Mouse (Mus musculus) cerebellum, adult 2 months (tissue): ENCODE results near the gene Sox18.

ENCODE experiments used
- CTCF ChIP-seq: fragments of 200-500 bp; IDR thresholded peaks from 2 replicates; pipeline ENCODE4 v1.5.1; 2011; ENCODE audit warnings: low read depth, mild to moderate bottlenecking, control low read depth, low read length, moderate library complexity, borderline replicate concordance; ENCODE audit not compliant: insufficient read depth
- POLR2A ChIP-seq: fragments of 200-500 bp; IDR thresholded peaks from 2 replicates; pipeline ENCODE4 v1.6.1; 2011; ENCODE audit warnings: low read length, control low read depth, borderline replicate concordance; ENCODE audit not compliant: insufficient read depth

DNA sequence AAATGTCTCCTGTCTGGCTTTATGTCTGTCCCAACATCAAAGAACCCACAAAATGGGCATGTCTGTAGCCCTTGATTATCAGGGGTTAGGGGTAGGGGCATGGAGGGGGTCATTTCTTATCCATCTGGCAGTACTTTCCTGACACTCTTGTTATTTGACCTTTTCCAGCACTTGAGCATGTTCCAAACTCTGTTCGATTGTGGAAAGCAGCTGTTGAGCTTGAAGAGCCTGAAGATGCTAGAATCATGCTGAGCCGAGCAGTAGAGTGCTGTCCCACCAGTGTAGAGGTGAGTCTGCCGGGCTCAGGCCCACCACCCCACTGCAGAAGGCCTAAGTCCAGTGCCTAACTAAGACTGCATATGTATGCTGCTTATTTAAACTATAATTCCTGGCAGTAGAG, 35.6 kb downstream of the Sox18 start:
- TF ChIP-seq CTCF (no peak), POLR2A (no peak)
